Mouse (Mus musculus) brain, embryonic 18.5 days (tissue): ENCODE data around the gene Muc4.

Experiments
- DNase-seq: peaks from one replicate; pipeline ENCODE4 v3.0.0-alpha.2; 2012; ENCODE audit warnings: low read depth, low spot score

Gene Muc4

GRCm38 (mm10) chr16:32735586-32735985, at the start of gene Muc4:
TSS of gene Muc4 (plus strand) at chr16:32735886.
- no peak for DNase-seq

- no peak for DNase-seq
Observed at GRCm38 (mm10) chr16:32685998-32686397, 49.7 kb upstream of the Muc4 start.

GRCm38 (mm10) chr16:32687221-32687620, 48.5 kb upstream of the Muc4 start:
- no peak for DNase-seq

GRCm38 (mm10) chr16:32688770-32689169, 46.9 kb upstream of the Muc4 start:
- DNase-seq, result no peak

- peak; percentile 22 for DNase-seq
Observed at GRCm38 (mm10) chr16:32689501-32689900, 46.2 kb upstream of the Muc4 start.

GRCm38 (mm10) chr16:32696841-32697464, 38.7 kb upstream of the Muc4 start:
- DNase-seq, result no peak

GRCm38 (mm10) chr16:32697665-32698446, 37.8 kb upstream of the Muc4 start:
- DNase-seq, result no peak

- DNase-seq, result no peak
Observed at GRCm38 (mm10) chr16:32698550-32698949, 37.1 kb upstream of the Muc4 start.

- no peak for DNase-seq
Observed at GRCm38 (mm10) chr16:32703312-32703912, 32.3 kb upstream of the Muc4 start.

GRCm38 (mm10) chr16:32705606-32706005, 30.1 kb upstream of the Muc4 start:
- DNase-seq, result no peak

- no peak for DNase-seq
Observed at GRCm38 (mm10) chr16:32707111-32707823, 28.4 kb upstream of the Muc4 start.

GRCm38 (mm10) chr16:32707824-32708456, 27.7 kb upstream of the Muc4 start:
- DNase-seq, result no peak

- no peak for DNase-seq
Observed at GRCm38 (mm10) chr16:32708457-32709033, 27.1 kb upstream of the Muc4 start.

GRCm38 (mm10) chr16:32709116-32709515, 26.6 kb upstream of the Muc4 start:
- DNase-seq, result no peak

GRCm38 (mm10) chr16:32710426-32711070, 25.1 kb upstream of the Muc4 start:
- DNase-seq, result no peak

GRCm38 (mm10) chr16:32712202-32712601, 23.5 kb upstream of the Muc4 start:
- no peak for DNase-seq

GRCm38 (mm10) chr16:32713556-32713955, 22.1 kb upstream of the Muc4 start:
- no peak for DNase-seq

GRCm38 (mm10) chr16:32715364-32715763, 20.3 kb upstream of the Muc4 start:
- DNase-seq, result no peak

- DNase-seq, result no peak
Observed at GRCm38 (mm10) chr16:32723163-32723562, 12.5 kb upstream of the Muc4 start.

GRCm38 (mm10) chr16:32723767-32724166, 11.9 kb upstream of the Muc4 start:
- DNase-seq, result no peak

- no peak for DNase-seq
Observed at GRCm38 (mm10) chr16:32724259-32724658, 11.4 kb upstream of the Muc4 start.
